ENCODE assay signal across 16 mouse cellular contexts in genomic region chr1:97619621-97620320, GRCm38 (mm10). TPM values are rescaled to one million over a fixed set of nuclear protein-coding genes. Genes with fewer than 3 reads are reported as not detected.
A peak's percentile ranks its signal among the peaks of the same experiment; 100 is the strongest.
DNase-seq lines count a peak whose midpoint lies in the region; TF ChIP-seq lines count a peak whose summit lies in the region.
"Had no signal": no experiment of that assay in that cellular context is flagged by ENCODE, and none has a peak within 500 bp of the region (broad histone marks: within the 10 kb centered on the region; RNA-seq: fewer than 3 reads in every experiment).

No protein-coding gene starts in this region.

- intact Hi-C loops in gastrocnemius, postnatal 36 days (cut with DNase I): no loop called here

- no peak for TF ChIP-seq POLR2A in lung, adult 2 months (IDR thresholded peaks at IDR 0.05; ENCODE audit: borderline replicate concordance, extremely low read depth, low read depth, low read length)

- H3K4me1 ChIP-seq in lung, adult 2 months (ENCODE audit: control insufficient read depth, insufficient read depth, low read length): no peaks in the 10 kb centered on the region
- H3K4me1 ChIP-seq: heart, embryonic 12.5 days had no signal

- TF ChIP-seq CTCF in lung, adult 2 months (IDR thresholded peaks at IDR 0.05; ENCODE audit: insufficient read depth, low read length): no peak

- peak; percentile 29 for DNase-seq in gastrocnemius, adult 18-20 months (ENCODE audit: low spot score)
- DNase-seq in gastrocnemius, postnatal 36 days: no peak
- DNase-seq in layer of hippocampus, adult 11-12 months (ENCODE audit: low spot score): peak; percentile 36
- no peak for DNase-seq in layer of hippocampus, adult 8-10 months (ENCODE audit: low spot score in 2 of 2)
- peak; percentile 4 for DNase-seq in lung, postnatal 10 days
- DNase-seq in lung, adult 2 months: no peak
- DNase-seq in frontal cortex, postnatal 25 days (ENCODE audit: low spot score in 2 of 2): no peak
- DNase-seq: adrenal gland, postnatal 14 days; cerebellum, adult 18-20 months; cerebellum, adult 9-11 months; cerebellum, postnatal 36 days; heart, adult 2 months had no signal

- 72% methylated on average over 8 of the region's 8 CpGs for WGBS in lung, adult 2 months

- H3K4me3 ChIP-seq in lung, adult 2 months (replicated peaks; ENCODE audit: extremely low read depth, low read depth, low read length): no peak overlapping the region
- H3K4me3 ChIP-seq: embryonic facial prominence, embryonic 10.5 days; forebrain, embryonic 15.5 days; heart, adult 2 months; heart, embryonic 12.5 days; hindbrain, embryonic 10.5 days had no signal

RNA-seq across cellular contexts. Expression of gene D1Ertd622e, which starts 42.1 kb away (rescaled TPM):
- total RNA-seq in gastrocnemius, adult 18-20 months (2021): 10 to 100 TPM; 13.2 to 16.2 TPM
- 10 to 100 TPM; 16.6 to 20.4 TPM for total RNA-seq in gastrocnemius, postnatal 36 days (2021)
- 10 to 100 TPM; 55.2 to 56.6 (median 55.9) TPM for total RNA-seq in layer of hippocampus, adult 8-10 months (2022)
- 12.0 and 13.7 TPM in 2 replicates for polyA plus RNA-seq in lung, adult 2 months (2012; rRNA removed)

Comparison
In these comparisons a context has a peak if more than half of its experiments do, and no peak if none do; other contexts are left out.
1. DNase-seq: peak in gastrocnemius, adult 18-20 months (single experiment), layer of hippocampus, adult 11-12 months (single experiment) and lung, postnatal 10 days (single experiment); none in gastrocnemius, postnatal 36 days (0 of 2), layer of hippocampus, adult 8-10 months (0 of 2), lung, adult 2 months (single experiment) and frontal cortex, postnatal 25 days (0 of 2).